Mouse (Mus musculus) intestine, embryonic 15.5 days (tissue): Measurements from ENCODE around the gene Plekha5. TPM values are rescaled to one million over a fixed set of nuclear protein-coding genes. Genes with fewer than 3 reads are reported as not detected.
"Not testable (repeated sequence)": the region's sequence is repeated elsewhere in the genome, so short reads cannot be mapped to it uniquely, and the experiment has no call there.

ENCODE experiments used
- ATAC-seq: fragments of 200-750 bp; cut with Nextera tagmentation; 2 replicates; pipeline ENCODE4 v1.8.0; 2017; ENCODE audit warnings: moderate TSS enrichment, moderate library complexity
- H3K27ac ChIP-seq: fragments of 300-500 bp; sonication (generic); 2 replicates; pipeline ENCODE4 v1.5.1; 2015; ENCODE audit warnings: mild to moderate bottlenecking, inconsistent platforms
- H3K27me3 ChIP-seq: fragments of 300-500 bp; sonication (generic); replicated peaks from 2 replicates; pipeline ENCODE4 v1.6.1; 2015; ENCODE audit warnings: inconsistent platforms
- H3K36me3 ChIP-seq: fragments of 300-500 bp; sonication (generic); 2 replicates; pipeline ENCODE4 v1.6.1; 2015; ENCODE audit warnings: inconsistent platforms
- H3K4me1 ChIP-seq: fragments of 300-500 bp; sonication (generic); replicated peaks from 2 replicates; pipeline ENCODE4 v1.6.1; 2015; ENCODE audit warnings: inconsistent platforms
- H3K4me2 ChIP-seq: fragments of 300-500 bp; sonication (generic); replicated peaks from 2 replicates; pipeline ENCODE4 v1.6.1; 2015; ENCODE audit warnings: mild to moderate bottlenecking, inconsistent platforms
- H3K4me3 ChIP-seq: fragments of 300-500 bp; sonication (generic); replicated peaks from 2 replicates; pipeline ENCODE4 v1.5.1; 2015; ENCODE audit warnings: inconsistent platforms
- H3K9ac ChIP-seq: fragments of 300-500 bp; sonication (generic); 2 replicates; pipeline ENCODE4 v1.6.1; 2015; ENCODE audit warnings: inconsistent platforms
- H3K9me3 ChIP-seq: fragments of 300-500 bp; sonication (generic); 2 replicates; pipeline ENCODE4 v1.6.1; 2016; ENCODE audit warnings: inconsistent platforms
- WGBS: fragments of 180-500 bp; shearing (Covaris S2); methylation state at CpG from one replicate; pipeline ENCODE4 v1.1.7; 2015; 5-methylcytosine and 5-hydroxymethylcytosine counted together
- polyA plus RNA-seq: library from polyadenylated mRNA; unstranded; fragments of >200 nt; fragmentation: Nextera tagmentation; extraction: Ambion mirVana; gene quantifications from 2 replicates; pipeline ENCODE4 v1.2.1, GENCODE M21; 2015

The Plekha5 gene
- polyA plus RNA-seq, 1 experiment from 2014 or later: 43.2 TPM

DNA sequence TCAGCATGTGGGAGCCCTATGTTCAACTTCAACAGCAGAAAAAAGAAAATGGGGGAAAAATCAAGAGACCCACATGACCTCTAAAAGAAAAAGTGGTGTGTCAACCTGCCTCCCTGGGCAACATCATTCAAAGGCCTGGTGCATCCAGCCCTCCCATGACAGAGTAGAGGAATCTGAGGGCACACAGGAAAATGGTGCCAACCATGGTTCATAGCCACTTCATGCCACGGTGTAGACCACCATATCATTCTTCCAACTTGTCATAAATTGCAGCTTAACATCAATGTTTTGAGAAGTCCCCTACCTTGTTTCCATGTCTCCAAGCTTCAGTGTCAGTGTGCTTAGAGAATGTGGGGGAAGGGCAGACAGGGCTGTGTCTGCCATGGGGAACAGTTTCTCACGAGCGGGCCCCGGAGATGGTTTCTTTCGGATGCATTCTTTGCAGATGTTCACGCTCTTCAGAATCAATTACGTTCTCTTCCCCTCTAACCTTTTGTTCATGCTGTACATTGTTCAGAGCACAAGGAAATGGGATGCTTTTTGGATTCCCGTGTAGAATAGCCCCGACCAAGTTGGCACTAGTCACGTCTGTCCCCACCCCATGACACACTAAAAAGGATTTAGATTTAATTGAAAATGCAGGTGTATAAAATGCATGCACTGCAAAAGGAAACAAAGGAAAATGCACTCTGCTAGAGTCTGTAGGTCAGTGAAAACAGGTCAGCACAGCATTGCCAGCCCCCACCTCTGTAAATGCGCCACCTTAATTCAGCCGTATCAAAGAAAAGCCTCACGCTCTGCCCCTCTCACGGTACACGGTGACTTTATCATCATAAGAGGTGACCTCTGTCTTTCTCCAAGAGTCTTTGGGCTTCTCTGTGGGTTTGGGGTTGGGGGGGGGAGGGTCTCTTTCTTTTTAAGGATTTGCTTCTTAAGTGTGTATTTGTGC is 173.8 kb downstream of the Plekha5 start:
- Histone ChIP-seq H3K4me3 (no peak overlapping the region), H3K4me2 (no peak overlapping the region), H3K4me1 (0 out of 2 replicates have a peak, but pooled peaks cover 3% of the 10 kb centered on the region), H3K9me3 (no peaks in the 10 kb centered on the region), H3K9ac (no peak overlapping the region), H3K27me3 (no peaks in the 10 kb centered on the region), H3K36me3 (peaks cover 17% of the 10 kb centered on the region), H3K27ac (no peak overlapping the region)
- 93% methylated on average over 15 of the region's 15 CpGs for WGBS
- no peak for ATAC-seq

DNA sequence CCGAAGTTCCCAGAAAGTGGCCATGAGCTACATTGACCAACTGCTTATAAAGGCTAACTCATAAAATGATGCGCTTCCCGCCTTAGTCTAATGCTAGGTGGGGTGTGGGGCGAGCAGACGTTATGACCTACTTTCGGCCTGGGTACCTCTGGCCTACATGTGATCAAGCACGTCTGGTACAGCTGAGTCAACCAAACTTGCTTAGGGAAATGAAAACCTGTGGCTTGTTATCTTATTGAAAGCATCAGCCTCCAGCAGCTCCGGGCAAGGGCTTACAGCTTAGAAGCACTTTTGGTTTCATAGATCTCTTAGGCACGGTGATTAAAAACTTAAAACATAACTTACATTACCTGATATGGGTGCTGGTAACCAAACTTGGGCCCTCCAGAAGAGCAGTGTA is 174.7 kb downstream of the Plekha5 start:
- no peak overlapping the region for H3K9ac ChIP-seq
- peaks cover 17% of the 10 kb centered on the region for H3K36me3 ChIP-seq
- no peaks in the 10 kb centered on the region for H3K9me3 ChIP-seq
- no peak for ATAC-seq
- 0 out of 2 replicates have a peak, but pooled peaks cover 5% of the 10 kb centered on the region for H3K4me1 ChIP-seq
- H3K4me2 ChIP-seq: no peak overlapping the region
- 87% methylated on average over 9 of the region's 9 CpGs for WGBS
- no peaks in the 10 kb centered on the region for H3K27me3 ChIP-seq
- no peak overlapping the region for H3K27ac ChIP-seq
- no peak overlapping the region for H3K4me3 ChIP-seq

GRCm38 (mm10) chr6:140599337-140599736 is 175.5 kb downstream of the Plekha5 start:
- H3K4me2 ChIP-seq: no peak overlapping the region
- H3K4me3 ChIP-seq: no peak overlapping the region
- H3K9me3 ChIP-seq: no peaks in the 10 kb centered on the region
- ATAC-seq: peak; percentile 26; the same call in 1 of the 2 replicates
- no peaks in the 10 kb centered on the region for H3K27me3 ChIP-seq
- no peak overlapping the region for H3K27ac ChIP-seq
- H3K4me1 ChIP-seq: 0 out of 2 replicates have a peak, but pooled peaks cover 2% of the 10 kb centered on the region
- peaks cover 17% of the 10 kb centered on the region for H3K36me3 ChIP-seq
- H3K9ac ChIP-seq: no peak overlapping the region
- 91% methylated on average over 5 of the region's 5 CpGs for WGBS

DNA sequence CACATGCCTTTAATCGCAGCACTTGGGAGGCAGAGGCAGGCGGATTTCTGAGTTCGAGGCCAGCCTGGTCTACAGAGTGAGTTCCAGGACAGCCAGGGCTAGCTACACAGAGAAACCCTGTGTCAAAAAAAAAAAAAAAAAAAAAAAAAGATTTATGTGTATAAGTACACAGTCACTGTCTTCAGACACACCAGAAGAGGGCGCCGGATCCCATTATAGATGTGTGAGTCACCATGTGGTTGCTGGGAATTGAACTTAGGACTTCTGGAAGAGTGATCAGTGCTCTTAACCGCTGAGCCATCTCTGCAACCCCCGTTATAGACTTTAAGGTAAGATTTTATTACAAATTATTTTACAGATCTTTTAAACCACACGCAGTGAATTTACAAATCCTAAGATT is 176.8 kb downstream of the Plekha5 start:
- H3K27ac ChIP-seq, H3K4me2 ChIP-seq, H3K27me3 ChIP-seq, H3K4me3 ChIP-seq, H3K4me1 ChIP-seq, H3K9ac ChIP-seq, H3K9me3 ChIP-seq, ATAC-seq: not testable (repeated sequence)
- 94% methylated on average over 8 of the region's 8 CpGs for WGBS
- peaks cover 16% of the 10 kb centered on the region for H3K36me3 ChIP-seq

DNA sequence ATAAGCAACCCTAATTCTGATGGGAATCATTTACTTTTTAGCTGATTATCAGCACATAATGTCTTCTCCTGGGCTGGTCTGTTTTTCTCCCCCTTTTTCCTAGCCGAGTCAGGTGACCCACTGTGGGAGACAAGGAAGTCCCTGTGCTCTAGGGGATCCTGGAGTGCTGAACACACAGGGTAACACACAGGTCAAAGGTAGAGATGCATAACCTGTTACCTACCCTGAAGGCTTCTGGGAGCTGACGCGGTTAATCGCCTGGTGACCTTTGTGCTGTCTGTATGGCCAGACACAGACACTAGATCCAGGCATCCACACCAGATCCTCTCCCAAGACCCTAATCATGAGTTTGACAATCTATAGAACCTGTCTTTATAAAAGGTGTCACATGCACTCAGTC is 177.3 kb downstream of the Plekha5 start:
- 0 out of 2 replicates have a peak, but pooled peaks cover 2% of the 10 kb centered on the region for H3K4me1 ChIP-seq
- no peaks in the 10 kb centered on the region for H3K27me3 ChIP-seq
- WGBS: 85% methylated on average over 4 of the region's 4 CpGs
- no peak overlapping the region for H3K4me3 ChIP-seq
- ATAC-seq: peak; percentile 61
- peaks cover 13% of the 10 kb centered on the region for H3K36me3 ChIP-seq
- no peaks in the 10 kb centered on the region for H3K9me3 ChIP-seq
- H3K27ac ChIP-seq: no peak overlapping the region
- H3K9ac ChIP-seq: no peak overlapping the region
- H3K4me2 ChIP-seq: no peak overlapping the region

GRCm38 (mm10) chr6:140603228-140603944 is 179.5 kb downstream of the Plekha5 start:
- Histone ChIP-seq H3K9ac (no peak overlapping the region), H3K4me2 (no peak overlapping the region), H3K36me3 (peaks cover 3% of the 10 kb centered on the region; the same call in 1 of the 2 replicates), H3K9me3 (no peaks in the 10 kb centered on the region), H3K4me3 (no peak overlapping the region), H3K27ac (no peak overlapping the region), H3K4me1 (0 out of 2 replicates have a peak, but pooled peaks cover 2% of the 10 kb centered on the region), H3K27me3 (no peaks in the 10 kb centered on the region)
- ATAC-seq: no peak
- 26% methylated on average over 8 of the region's 8 CpGs for WGBS

DNA sequence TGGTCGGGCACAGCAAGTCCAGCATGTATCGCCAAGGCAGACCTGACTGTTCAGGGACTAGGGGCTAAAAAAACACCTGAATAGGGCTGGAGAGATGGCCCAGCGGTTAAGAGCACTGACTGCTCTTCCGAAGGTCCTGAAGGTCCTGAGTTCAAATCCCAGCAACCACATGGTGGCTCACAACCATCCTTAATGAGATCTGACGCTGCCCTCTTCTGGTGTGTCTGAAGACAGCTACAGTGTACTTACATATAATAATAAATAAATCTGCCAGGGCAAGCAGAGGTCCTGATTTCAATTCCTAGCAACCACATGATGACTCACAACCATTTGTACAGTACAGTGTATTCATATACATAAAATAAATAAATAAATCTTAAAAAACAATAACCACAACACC is 181.3 kb downstream of the Plekha5 start:
- H3K4me1 ChIP-seq, H3K9me3 ChIP-seq, ATAC-seq, H3K4me3 ChIP-seq, H3K9ac ChIP-seq, H3K27me3 ChIP-seq, H3K4me2 ChIP-seq, H3K27ac ChIP-seq, H3K36me3 ChIP-seq: not testable (repeated sequence)
- WGBS: 88% methylated on average over 5 of the region's 5 CpGs

- no peak overlapping the region for H3K9ac ChIP-seq
- no peak overlapping the region for H3K4me3 ChIP-seq
- H3K4me1 ChIP-seq: 0 out of 2 replicates have a peak, but pooled peaks cover 2% of the 10 kb centered on the region
- WGBS: 60% methylated on average over 3 of the region's 3 CpGs
- H3K27ac ChIP-seq: no peak overlapping the region
- H3K36me3 ChIP-seq: no peaks in the 10 kb centered on the region
- H3K9me3 ChIP-seq: no peaks in the 10 kb centered on the region
- H3K4me2 ChIP-seq: no peak overlapping the region
- no peak for ATAC-seq
- H3K27me3 ChIP-seq: no peaks in the 10 kb centered on the region
Observed at GRCm38 (mm10) chr6:140605732-140606131, 181.9 kb downstream of the Plekha5 start.

DNA sequence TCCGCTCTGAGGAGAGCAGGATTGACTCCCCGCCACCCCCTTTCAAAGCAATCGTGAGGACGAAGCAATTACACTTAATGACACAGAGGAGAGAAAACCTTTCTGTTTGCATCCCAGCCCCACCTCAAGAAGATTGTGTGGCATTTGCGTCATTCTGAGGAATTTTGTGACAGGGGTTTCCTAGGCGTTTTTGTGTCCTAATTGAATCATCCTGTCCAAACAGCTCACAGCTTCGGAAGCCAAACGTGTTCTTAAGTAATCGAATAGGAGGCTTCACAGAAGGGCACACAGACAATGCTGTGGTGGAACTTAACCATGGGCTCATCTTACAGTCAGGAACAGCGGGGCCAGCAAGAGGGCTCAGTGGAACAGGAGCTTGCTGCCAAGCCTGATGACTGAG is 182.7 kb downstream of the Plekha5 start:
- no peak overlapping the region for H3K4me3 ChIP-seq
- 67% methylated on average over 10 of the region's 10 CpGs for WGBS
- no peaks in the 10 kb centered on the region for H3K27me3 ChIP-seq
- no peaks in the 10 kb centered on the region for H3K36me3 ChIP-seq
- ATAC-seq: no peak
- H3K9me3 ChIP-seq: no peaks in the 10 kb centered on the region
- H3K27ac ChIP-seq: no peak overlapping the region
- H3K4me1 ChIP-seq: 0 out of 2 replicates have a peak, but pooled peaks cover 2% of the 10 kb centered on the region
- H3K9ac ChIP-seq: no peak overlapping the region
- H3K4me2 ChIP-seq: no peak overlapping the region

- H3K27ac ChIP-seq: no peak overlapping the region
- H3K9ac ChIP-seq: no peak overlapping the region
- ATAC-seq: peak; percentile 41
- H3K4me3 ChIP-seq: no peak overlapping the region
- no peaks in the 10 kb centered on the region for H3K9me3 ChIP-seq
- no peaks in the 10 kb centered on the region for H3K4me1 ChIP-seq
- WGBS: 88% methylated on average over 6 of the region's 6 CpGs
- no peaks in the 10 kb centered on the region for H3K27me3 ChIP-seq
- no peak overlapping the region for H3K4me2 ChIP-seq
- no peaks in the 10 kb centered on the region for H3K36me3 ChIP-seq
Observed at GRCm38 (mm10) chr6:140608666-140609065, 184.8 kb downstream of the Plekha5 start.

DNA sequence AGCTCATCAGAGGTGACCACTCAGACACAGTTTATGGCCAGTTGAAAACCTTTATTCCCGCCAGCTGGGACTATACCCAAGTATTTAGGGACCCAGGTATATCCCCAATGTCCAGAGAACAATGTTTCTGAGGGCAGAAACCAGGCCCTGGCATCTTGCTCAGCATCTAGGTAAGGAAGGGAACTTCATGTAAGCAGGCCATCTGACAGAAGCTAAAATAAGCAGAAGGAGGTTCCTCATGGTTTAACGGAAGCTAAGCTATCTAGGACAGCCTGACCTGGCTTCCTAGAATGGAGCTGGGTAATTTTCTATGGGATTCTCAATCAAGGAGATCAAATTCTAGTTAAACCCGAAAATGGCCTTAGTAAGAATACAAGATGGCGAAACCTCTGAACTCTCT is 185.7 kb downstream of the Plekha5 start:
- WGBS: 88% methylated on average over 4 of the region's 4 CpGs
- ATAC-seq: no peak

DNA sequence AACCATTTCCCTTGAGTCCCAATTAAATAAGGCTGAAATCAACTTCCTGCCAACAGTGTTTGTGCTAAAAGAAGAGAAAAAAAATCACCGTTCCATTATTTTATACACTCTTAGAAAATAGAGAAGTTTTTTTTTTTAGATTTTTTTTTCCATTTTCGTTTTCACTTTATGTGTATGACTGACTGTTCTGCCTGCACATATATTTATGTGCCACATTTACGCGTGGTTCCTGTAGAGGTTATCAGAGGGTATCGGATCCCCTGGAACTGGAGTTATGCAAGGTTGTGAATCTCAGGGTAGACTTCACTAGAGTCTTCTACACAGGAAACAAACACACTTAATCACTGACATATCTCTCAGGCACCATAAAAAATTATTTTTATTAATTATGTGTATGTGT is 186.3 kb downstream of the Plekha5 start:
- Histone ChIP-seq H3K27ac (no peak overlapping the region), H3K4me1 (no peaks in the 10 kb centered on the region), H3K4me2 (no peak overlapping the region), H3K36me3 (no peaks in the 10 kb centered on the region), H3K4me3 (no peak overlapping the region), H3K27me3 (no peaks in the 10 kb centered on the region), H3K9ac (no peak overlapping the region), H3K9me3 (no peaks in the 10 kb centered on the region)
- WGBS: 90% methylated on average over 5 of the region's 5 CpGs
- no peak for ATAC-seq

More for the DNA sequence above, 185.7 kb downstream of the Plekha5 start:
- Histone ChIP-seq H3K36me3 (no peaks in the 10 kb centered on the region), H3K27ac (no peak overlapping the region), H3K4me2 (no peak overlapping the region), H3K27me3 (no peaks in the 10 kb centered on the region), H3K4me1 (no peaks in the 10 kb centered on the region), H3K4me3 (no peak overlapping the region), H3K9me3 (no peaks in the 10 kb centered on the region), H3K9ac (no peak overlapping the region)
